Mouse (Mus musculus) A20 (cell line): ENCODE measurements around the gene Srrm4.

Experiments used
- DNase-seq: peaks from one replicate; pipeline ENCODE4 v3.0.0-alpha.2; 2011; ENCODE audit warnings: low read depth, low spot score

The Srrm4 gene

DNA sequence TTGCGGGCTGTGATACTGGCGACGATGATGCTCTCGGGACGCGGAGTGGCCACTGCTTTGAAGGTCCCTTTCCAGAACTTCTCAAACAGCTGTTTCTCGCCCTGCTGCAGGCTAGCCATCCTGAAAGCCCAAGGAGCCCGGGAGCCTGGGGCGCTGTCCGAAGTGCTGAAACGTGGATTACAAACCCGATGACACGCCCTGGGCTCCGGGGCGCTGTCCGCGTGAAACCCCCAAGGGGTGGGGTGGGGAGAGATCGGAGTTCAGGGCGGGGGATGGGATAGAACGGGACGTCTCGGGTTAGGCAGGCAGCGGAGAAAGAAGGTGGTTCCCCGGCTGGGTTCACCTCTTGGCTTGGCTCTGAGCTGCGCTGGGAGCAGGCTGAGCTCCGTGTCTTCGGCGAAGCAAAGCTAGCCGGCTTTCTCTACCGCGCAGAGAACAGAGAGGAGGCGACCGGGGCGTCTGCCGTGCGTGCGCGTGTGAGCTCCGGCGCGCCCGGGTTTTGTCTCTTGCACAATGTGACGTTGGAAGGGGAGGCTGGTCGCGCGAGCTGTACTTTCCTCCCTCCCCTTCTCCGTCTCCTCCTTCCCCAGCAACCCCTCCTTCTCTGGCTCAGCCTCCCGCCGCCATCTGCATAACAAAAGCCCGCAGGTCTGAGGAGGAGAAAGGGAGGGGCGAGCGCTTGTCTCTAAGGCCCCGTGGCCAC lies at the start of gene Srrm4:
Gene Srrm4, minus strand, starts transcription at position 472 of the 703 bp plus-strand sequence.
- DNase-seq, result no peak

DNA sequence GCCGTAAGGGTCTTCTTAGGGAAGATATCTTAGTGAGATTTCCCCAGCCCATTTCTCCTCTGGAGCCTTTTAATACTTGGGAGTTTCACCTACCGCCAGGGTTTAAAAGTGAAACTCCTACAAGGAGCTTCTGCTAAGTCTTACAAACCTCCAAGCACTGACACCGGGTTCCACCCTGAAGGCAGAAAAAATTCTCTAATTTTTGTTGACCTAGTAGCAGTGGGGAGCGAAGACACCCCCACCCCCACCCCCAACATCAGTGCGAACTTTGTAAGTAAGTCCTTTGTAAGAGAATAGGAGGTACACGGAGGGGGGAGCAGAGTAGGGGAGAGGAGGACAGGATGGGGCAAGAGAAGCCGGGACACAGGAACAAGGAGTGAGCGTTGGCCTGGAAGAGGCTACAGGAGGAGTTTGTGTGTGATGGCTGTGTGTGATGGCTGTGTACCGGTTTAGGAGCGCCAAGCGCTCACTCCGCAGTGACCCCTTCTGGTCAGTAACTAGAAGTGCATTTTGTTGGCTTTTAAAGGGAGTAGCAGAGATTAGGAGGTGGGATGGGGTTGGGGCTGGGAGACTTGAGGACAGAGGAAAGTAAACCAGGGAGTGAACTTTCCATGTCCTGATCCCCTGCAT lies 1.3 kb upstream of the Srrm4 start:
- DNase-seq, result no peak

DNA sequence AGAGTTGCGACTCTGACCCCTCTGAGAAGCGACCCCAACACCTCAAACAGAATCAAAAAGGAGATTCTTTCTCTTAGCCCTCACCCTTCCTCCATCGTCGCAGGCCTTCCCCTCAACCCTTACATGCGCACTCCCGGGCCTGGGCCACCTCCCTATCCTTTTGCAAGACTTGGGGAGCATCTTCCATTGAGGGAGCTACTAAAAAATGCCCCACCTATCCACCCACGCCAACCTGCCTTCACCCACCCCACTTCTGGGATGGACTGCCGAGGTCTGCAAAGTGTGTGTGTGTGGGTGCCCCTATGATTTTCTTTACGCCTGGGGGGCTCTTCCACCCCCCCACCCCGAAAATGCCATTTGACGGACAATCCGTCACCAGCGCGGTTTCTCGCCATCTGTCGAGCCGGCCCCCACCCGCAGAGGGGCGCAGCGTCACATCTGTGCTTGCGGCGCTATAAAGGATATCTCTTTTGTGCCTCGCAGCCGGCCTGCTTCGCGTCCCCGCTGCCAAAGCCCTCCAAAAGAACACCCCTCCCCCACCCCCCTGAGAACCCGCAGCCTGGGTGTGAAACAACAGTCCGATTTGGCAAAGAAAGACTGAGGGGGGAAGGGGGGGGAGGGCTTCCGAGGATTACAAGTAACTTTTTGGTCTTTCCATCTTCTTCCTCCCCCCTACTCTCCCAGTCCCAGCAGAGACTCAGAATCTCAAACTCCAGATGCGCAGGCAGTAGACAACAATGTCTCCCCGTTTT lies 608 bp upstream of the Srrm4 start:
- no peak for DNase-seq

DNA sequence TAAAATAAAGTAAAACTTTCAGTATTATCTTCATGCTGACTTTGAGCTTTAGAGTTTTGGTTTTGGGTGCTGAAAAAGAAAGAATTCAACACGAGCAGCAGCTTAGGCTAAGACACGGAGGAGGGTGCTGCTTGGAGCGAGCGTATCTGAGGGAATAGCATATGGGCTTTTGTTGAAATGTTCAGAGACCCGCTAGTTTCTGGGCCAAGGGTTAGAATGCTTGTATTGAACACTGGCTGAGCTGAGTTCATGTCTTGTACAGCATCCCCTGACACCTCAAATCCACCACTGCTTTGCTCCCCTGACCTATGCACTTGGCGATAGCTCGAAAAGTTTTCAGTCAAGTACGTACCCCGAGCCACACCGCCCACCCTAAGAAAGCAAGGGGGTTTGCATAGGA lies 919 bp downstream of the Srrm4 start:
- no peak for DNase-seq

DNA sequence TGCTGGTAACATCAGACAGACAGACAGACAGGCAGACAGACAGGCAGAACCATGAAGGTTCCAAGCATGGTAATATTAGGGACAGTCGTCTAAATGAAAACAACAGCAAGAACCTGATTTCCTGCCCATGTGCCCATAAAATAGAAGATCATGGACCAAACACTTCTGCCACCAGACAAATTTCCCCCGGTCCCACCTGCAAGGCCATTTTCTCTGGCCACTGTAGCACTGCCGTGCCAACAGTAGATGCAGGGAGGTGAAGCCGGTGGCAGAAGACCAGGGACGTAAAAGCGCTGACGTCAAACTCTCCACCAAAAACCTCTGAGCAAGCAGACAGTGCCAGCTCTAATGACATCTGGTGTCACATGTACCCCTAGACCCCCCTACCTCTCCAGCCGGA lies 2.0 kb downstream of the Srrm4 start:
- no peak for DNase-seq

DNA sequence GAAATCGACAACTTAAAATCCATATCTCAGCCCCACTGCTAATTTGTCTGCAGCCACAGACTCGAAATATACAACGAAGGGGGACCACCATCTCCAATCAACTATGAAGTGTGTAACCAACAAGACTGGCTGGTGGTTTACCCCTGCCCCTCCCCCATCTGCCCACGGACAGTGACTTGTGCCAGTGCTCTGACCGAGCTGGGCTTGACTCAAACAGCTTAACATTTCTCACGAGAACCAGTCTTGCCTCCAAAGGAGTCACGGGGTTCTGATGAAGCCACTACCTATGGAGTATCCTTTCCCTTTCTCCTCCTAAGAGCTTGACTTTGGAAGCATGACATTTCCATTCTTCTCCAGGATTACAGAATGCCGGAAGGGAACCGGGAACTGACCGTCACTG lies 2.8 kb downstream of the Srrm4 start:
- no peak for DNase-seq

DNA sequence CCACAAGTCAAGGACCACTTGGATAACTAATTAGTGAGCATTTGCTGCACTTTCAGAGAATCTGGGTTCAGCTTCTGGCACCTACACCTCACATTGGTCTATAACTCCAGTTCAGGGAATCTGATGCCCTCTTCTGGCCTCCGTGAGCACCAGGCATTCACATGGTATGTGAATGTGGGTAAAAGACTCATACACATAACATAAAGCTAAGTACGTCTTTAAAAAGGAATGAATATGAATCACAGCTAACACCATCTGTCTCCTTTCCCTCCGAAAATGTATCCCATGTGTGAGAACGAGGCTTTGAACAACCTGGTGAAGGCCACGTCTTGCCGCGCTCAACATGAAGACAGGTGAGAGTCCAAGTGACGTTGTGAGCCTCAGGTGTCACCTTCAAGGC lies 12.1 kb downstream of the Srrm4 start:
- DNase-seq, result no peak

DNA sequence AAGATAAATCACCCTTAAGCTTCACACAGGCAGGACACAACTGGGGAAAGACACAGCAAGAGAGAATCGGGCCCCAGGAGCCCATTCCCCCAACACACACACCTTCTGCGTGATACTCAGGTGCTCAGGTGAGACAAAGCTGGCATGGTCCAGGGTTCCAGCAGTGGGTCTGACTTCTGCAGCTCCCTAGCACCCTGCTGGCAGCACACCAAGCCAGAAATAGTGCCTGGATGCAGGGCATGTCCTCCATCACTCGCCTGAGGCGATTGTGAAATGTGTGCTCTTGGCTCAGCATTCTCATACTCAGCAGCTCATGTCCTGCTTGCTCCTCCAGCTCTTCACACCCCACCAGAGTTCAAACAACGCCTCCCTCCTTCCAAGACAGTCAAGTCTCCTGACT lies 14.5 kb downstream of the Srrm4 start:
- no peak for DNase-seq

DNA sequence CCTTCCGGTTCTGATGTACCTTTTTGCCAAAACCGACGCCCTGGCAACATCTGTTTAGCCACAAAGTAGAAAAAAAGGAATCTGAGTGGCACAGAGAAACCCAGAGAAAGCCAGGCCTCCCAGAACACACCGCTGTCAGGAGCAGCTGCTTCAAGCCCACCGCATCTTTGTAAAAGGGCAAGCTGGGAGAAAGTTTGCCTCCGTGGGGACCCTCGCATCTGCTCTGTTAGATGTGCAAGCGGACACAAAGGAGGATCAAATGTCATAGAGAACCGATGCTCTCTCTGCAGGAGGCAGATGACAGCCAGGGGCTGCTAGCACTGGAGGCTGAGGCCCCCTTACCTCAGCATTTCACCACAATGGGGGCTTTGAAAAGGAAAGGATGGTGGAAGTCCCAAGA lies 18.3 kb downstream of the Srrm4 start:
- no peak for DNase-seq

DNA sequence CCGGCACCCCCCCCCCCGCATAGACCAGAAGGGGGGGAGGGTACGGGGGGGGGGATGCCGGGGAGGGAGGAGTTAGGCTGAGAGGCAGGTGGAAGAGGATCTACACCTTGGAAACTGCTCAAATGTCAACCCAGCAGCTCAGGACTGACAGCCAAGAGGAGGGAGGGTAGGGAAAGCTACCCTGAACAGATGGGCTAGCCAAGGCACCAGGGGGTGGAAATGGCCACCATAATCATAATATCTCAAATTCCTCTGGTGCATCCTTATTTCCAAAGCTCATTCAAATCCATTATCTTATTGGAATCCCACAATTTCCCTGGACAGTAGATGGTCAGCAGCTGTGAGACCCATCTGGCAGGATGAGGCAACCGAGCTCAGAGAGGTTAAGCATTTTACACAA lies 19.7 kb downstream of the Srrm4 start:
- no peak for DNase-seq

DNA sequence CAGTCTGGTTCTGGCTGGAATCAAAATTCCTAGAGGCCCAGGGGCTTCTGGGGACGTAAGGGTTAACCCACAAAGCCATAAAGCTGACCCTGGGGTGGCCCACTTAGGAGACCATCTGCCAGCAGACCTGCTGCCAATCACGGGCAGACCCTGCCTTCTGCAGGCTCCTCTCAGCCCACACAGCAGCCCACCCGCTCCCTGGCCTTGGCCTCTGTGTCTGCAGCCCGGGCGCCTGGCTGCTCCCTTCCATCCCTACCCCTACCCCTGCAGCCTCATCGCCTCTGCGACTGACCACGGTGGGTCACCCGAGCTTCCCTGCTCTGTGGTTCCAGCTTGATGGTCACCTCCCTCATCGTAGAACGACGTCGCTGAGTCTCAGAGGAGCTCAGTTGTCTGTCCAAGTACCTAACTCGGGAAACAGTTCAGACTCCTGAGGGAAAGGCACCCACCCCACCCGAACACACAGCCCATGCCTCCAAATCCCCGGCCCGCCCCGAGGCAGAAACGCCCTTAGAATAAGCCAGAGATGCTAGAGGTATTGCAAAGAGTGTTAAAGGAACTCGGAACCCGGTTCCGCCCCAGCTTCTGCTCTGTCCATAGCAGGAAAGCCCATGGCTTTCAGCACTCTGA lies 20.3 kb downstream of the Srrm4 start:
- DNase-seq, result no peak

DNA sequence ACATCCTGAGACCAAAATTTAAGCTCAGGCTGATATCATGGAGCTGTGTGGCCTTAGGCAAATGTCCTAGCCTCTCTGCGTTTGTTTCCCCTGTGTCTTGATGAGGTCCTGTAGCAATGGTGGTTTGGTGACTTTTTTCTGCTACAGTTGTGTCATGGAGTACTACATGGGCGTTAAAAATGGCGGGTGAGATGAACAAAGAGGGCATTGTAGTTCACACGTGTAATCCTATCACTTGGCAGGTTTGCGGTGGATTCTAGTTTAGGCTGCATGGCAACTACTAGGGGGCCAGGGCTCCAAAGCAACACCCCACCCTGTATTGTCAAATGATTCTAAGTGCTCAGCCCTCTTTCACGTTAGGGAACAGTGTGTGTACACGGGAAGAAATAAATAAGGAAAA lies 21.1 kb downstream of the Srrm4 start:
- DNase-seq, result no peak

DNA sequence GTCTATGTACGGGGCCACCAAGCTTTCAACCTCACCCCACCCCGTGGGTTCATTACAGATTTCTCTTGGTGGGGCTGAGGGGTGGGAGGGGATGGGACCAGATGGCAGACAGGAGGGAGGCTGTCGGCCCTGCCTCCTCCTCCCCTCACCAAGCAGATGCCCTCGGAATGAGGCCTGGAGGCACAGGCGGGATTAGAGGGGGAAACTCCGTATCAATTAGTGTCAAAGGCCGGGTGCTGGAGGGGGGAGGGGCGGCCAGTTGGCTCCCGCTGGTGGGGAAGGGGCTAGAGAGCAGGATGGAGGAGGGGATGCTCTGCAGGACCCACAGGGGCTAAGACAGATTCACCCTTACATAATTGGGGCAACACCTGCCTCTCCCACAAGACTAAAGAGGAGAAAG lies 22.0 kb downstream of the Srrm4 start:
- no peak for DNase-seq

DNA sequence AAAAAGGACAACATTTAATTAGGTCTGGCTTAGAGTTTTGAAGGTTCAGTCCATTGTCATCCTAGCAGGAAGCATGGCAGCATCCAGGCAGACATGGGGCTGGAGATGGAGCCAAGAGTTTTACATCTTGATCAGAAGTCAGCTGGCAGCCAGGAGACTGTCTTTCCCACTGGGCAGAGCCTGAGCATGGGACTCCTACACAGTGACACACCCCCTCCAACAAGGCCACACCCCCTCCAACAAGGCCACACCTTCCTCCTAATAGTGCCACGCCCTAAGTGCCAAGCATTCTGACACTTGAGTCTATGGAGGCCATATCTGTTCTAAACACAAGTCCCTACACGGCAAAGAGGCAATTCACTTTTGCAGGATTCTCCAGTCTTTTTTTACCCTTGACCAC lies 23.6 kb downstream of the Srrm4 start:
- no peak for DNase-seq

DNA sequence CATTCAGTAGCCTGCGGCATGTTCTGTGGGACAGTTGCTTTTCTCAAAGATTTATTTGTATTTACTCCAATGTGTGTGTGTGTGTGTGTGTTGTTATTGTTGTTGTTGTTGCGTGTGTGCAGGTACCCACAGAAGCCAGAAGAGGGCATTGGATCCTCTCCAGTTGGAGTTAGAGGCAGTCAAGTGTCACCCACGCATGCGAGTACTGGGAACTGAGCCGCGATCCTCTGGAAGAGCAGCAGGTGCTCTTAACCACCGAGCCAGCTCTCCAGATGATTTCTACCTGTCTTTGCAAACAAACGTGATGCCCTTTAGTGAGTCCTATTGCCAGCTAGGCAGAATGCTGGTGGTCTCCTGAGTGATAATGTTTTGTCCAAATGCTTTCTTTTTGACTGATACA lies 24.3 kb downstream of the Srrm4 start:
- no peak for DNase-seq

DNA sequence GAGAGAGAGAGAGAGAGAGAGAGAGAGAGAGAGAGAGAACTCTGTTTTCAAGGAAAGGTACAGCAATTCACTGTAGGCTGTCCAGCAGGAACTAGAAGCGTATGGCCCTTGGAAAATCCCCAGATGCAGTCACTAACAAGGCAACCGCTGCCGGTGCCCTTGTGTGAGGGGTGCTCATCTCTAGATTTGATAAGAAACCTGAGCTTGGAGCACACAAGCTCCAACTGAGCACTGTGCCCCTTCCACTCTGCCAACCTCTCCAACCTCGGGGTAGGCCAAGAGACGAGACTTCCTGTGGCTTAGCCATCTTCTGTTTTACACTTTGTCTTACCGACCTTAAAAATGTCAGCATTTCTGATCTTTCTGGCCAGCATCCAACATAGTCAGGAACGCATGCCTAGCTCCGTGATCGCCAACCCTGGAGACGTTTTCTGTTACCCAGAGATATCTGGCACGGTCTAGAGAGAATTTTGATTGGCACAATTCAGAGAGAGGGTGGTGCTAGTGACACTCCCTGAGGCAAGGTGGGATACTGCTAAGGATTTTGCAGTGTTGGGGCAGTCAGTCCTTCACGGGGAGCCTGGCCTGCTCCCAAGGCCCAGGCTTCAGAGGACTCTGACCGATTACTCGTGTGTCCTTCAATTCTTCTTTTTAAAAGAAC lies 25.1 kb downstream of the Srrm4 start:
- DNase-seq, result no peak

DNA sequence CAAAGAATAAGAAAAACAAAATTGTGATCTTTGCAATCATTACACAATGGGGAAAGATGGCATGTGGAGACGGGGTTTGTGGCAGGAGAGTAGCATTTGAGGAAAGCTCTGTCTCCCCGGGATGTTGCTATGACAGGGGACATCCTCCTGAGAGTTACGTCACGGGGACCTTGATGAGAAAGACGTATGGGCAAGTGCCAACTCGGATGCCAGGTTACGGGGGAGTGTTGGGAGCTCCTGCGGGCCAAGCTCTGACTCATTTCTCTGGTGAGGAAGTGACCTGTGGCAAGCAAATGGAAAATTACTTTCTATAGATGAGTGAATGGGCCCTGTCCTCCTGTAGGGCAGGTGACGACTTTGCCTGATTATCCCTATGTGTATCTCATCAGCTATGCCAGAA lies 26.0 kb downstream of the Srrm4 start:
- no peak for DNase-seq

DNA sequence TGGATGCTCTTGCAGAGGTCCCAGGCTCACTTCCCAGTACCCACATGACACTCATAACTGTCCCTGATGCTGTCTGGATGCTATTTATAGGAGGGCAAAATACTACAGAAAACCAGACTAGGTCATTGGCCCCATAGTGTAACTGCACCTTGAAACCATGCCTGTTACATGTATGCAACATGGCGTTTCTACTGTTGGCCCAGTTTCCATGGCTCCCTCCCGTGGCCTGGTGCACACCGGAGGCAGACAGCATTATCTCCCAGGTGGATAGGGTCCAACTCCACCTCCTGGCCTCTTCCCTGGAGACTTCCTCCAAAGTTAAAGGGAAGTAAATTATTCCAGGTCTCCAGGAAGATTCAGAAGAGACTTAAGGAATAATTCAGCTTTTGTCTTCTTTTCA lies 27.2 kb downstream of the Srrm4 start:
- DNase-seq, result no peak

DNA sequence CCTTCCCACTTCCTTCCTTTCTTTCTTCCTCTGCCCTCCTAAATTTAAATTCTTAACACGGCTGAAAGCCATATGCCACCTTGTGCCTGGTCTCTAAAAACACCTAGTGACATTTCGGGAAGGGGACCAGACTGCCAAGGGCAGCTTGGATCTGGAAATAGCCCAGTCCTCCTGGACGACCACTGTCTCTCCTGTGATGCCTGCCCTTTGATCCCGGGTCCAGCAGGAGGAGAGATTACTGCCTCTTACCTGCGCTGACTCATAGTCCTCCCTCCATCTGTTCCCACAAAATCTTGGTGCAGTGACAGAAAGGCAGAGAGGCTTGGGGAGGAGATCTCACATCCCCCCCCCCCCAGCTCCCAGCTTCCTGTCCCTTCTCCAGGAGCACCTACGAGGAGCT lies 27.9 kb downstream of the Srrm4 start:
- no peak for DNase-seq

DNA sequence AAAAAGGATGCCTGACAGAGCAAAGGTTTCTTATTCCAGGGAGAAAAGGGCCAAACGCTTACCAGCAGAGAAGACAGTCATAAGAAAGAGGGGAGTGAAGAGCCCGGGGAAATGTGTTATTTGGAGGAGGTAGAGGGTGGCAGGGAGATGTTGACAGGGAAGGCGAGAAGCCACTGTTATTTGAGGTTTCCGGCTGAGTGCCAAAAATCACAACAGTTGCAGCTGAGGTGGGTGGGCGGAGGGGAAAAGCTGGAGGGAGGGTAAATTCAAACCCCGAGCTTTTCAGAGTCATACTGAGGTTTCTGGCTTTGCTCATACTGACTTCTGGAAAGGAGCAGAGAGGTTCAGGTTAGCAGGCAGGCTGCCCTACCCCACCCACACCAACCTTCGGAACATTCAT lies 32.5 kb downstream of the Srrm4 start:
- no peak for DNase-seq

DNA sequence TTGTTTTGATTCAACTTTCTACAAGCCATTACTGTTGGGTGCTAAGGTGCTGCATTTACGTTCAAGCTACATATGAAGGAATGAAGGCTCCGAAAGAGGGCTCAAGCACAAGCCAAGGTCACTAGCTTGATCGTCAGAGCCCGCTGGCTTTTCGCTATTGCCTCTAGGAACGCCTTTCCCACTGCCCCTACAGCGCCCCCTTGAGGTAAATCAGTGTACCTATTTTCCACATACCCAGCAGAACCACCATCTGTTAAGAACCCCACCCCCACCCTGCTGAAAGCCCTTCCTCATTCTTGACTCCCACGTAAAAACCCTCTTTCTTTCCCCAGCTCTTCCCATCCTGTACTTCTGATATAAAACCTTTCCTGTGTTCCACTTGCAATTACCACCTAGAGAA lies 35.0 kb downstream of the Srrm4 start:
- no peak for DNase-seq

DNA sequence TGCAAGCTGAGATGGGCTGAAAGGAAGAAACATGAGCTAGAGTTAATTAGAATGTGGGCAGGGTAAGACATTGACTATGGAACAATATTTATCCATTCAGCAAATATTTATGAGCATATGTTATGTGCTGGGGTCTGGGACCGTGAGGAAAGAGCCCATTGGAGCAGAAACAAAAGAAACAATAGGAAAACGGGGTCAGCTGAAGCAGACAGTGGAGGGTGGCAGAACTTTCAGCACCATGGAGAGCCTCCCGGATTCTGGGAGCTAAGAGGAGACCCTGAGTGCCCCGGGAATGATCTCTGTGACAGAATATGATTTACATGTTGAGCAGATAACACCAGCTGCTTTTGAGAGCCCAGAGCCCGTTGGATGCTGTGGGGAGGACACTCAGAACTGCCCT lies 37.7 kb downstream of the Srrm4 start:
- DNase-seq, result no peak
